Mouse (Mus musculus): ENCODE measurements at regions not wholly inside any gene's neighbourhood (a gene's known extent, or its start where the extent isn't known, plus 50 kb on each side); places are given as distances from the start of the nearest gene placed in this dataset.
A peak's percentile ranks its signal among the peaks of the same experiment; 100 is the strongest.

DNA sequence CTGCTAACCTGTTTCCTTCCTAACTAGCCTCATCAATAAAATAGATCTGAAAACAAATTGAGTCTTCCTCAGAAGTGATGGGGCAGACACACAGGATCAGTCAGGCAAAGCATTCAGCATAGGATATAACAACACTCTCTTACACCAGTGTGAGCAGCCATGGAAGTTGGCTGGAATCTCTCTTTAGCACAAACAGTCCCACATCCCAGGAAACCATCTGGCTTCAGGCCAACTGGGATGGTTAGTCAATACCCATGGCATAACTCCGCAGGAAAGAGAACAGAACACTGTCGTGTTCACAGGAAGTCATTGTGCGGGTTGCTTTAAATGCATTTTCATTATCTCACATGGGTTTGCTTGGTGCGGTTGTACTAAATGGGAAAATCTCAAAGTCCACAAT, 256.2 kb upstream of the Rag2 start:
- DNase-seq (ENCODE audit: low spot score) = no peak

DNA sequence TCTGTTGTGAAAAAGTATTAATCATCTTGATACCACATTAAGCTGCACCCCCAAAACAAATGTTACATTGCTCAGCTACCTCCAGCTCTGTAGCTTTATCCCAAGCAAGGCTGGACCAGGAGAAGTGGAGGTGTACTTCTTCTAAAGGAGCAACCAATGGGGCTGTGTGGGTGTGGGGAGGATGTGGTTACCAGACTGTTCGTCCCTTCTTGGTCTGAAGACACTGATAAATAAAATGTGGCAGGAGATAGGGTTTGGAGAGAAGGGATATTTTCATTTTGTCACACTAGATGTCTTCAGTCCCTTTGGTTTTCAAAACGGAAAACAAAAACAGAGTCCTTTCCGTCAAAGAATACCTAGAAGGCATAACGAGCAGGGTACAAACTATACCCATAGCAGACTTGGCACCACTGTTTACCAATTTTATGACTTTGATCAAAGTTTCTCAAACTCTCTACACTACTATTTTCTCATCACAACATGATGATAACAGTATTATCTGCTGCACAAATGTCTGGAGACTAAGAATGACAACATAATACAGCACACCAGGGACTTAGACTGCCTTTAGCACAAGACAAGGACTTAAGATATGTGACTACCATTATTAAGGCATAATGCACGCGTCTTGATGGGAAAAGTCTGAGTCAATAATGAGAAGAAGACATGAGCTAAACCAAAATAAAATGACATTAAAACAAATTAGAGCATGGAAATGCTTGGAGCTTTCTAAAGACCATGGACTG, 253.4 kb upstream of the Rag2 start:
- no peak for DNase-seq (ENCODE audit: low spot score)

DNA sequence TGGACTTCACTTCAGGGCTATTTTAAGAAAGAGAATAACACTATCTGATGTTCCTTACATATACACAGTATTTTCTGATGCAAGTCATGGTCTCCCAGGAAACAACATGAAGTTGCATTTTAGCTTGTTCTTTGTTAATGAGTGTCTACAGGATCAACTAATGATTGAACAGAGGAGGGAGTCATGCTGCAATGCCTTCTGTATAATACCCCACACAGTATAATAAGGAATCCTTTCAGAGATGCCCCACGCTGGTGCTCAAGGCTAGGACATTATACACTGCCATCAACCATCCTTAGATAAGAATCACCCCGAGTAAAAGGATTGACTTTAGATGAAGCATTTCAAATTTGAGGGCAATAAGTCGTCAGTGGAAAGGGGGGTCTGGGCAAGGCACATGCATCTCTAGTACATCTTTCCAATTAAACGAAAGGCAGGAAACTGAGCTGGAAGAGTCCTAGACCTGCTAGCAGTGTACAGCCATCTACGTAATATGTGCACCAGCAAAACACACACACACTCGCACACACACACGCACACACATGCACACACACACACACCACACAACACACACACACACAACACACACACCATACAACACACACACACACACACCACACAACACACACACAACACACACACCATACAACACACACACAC, 252.6 kb upstream of the Rag2 start:
- DNase-seq (ENCODE audit: low spot score) = no peak

DNA sequence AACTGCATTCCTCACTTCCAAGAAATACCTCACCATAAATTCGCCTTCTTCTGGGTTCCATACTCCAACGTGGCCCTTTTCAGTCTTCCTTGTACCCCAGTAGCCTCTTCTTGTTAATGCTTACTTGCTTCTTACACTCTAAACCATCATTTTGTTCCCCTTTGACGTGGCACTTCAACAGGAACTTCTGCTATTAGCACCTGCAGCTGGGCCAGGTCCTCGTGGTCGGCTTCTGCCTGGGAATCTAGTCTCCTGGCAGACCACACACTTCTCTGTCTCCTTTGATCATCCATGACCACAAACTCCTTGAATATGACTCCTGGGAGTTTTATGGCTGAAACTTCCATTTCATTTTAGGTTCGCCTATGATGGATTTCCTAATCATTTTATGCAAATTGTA, 243.9 kb upstream of the Rag2 start:
- DNase-seq (ENCODE audit: low spot score) = no peak

DNA sequence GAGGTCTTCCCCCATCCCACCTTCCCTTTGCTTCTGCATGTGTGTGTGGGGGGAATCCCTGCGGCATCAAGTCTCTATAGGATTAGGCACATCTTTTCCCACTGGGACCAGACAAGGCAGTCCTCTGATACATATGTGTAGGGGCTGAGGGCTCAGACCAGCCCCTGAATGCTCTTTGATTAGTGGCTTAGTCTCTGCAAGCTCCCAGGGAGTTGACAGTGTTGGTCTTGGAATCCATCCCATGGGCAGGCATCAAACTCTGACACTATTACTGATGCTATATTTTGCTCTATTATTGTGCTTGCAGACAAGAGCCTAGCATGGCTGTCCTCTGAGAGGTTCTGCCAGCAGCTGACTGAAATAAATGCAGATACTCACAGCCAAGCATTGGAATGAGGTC, 209.5 kb upstream of the Rag2 start:
- no peak for DNase-seq (ENCODE audit: low spot score)

- DNase-seq (ENCODE audit: low spot score) = no peak
These were observed 207.8 kb upstream of the Rag2 start for GRCm38 (mm10) chr2:101416702-101417101.

GRCm38 (mm10) chr2:101433141-101433895, 191.2 kb upstream of the Rag2 start:
- no peak for DNase-seq (ENCODE audit: low spot score)

GRCm38 (mm10) chr2:101440231-101440630, 184.3 kb upstream of the Rag2 start:
- no peak for DNase-seq (ENCODE audit: low spot score)

- DNase-seq (ENCODE audit: low spot score) = no peak
These were observed 183.4 kb upstream of the Rag2 start for GRCm38 (mm10) chr2:101441081-101441630.

DNA sequence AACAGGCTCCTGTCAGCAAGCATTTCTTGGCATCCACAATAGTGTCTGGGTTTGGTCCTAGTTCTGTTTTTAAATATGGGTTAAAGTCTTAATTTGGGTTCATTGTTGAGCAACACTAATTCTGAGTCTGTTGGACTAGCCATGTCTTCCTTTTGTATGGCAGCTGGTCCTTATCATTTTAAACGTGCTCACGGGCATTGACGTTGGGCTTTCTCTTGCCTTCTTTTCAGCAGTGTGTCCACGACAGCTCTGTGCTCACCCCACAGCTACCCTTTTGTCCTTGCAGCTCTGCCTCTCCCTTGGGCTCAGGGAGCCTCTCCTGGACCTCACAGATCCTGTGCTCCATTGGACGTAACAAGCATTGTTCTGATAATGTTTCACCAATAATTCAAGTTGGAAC, 168.9 kb upstream of the Rag2 start:
- no peak for DNase-seq (ENCODE audit: low spot score)

DNA sequence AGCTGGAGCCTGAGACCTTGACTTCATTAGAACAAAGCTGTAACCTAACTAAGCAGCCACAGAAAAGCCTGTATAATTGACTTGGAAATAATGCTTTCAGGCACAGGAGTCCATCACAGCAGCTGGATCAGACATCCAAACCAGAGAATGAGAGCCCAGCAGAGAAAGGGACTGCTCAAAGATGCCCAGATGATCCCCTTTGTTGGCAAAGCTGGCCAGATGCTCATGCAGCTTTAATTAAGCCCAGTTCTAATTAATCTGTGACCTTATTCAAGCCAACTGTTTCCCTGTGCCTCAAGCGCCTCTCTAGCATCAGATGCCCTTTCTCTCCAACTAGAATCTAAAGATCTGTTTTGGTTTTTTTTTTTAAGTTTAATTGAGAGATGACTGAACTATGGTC, 165.6 kb upstream of the Rag2 start:
- peak; percentile 75 for DNase-seq (ENCODE audit: low spot score)

- DNase-seq (ENCODE audit: low spot score) = no peak
These were observed 162.1 kb upstream of the Rag2 start for GRCm38 (mm10) chr2:101462450-101462849.

DNA sequence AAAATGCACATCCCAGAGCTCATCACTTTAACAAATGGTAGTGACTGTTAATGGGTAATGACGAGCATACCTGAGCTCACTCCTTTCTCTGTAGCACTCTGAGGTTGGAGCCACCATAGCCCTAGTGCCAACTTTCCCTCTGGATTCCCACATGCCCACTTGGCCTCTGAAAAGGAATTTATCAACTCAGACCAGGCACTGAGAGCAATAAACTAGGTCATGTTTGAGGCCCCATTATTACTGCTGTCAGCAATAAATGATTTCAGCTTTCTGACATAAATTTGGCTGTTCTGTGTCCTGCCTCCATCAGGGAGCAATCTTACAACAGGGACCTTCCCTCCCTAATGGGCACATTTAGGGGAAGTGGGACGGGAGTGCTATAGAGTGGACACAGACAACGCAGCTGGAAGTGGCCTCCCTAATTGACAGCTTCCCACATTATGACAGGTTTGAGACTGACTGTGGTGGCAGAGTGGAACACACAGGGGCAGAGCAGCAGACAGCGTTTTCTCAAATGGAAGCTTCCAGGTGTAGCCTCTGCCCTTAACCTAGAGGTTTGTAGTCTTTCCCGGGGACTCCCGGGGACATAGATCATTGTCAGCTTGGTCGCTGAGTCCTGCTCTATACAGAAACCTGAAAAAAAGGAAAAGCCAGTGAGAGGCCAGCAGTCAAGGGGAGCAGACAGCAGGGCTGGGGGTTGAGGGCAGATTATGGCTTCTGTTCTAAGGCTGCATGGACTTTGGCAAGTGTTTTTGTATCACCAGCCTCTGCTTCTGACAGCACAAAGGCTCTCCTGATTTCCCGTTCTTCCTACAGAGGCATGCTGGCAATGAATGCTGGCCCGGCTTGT, 160.0 kb upstream of the Rag2 start:
- DNase-seq (ENCODE audit: low spot score) = peak; percentile 42

GRCm38 (mm10) chr2:101470569-101471100, 153.9 kb upstream of the Rag2 start:
- DNase-seq (ENCODE audit: low spot score) = no peak

- DNase-seq (ENCODE audit: low spot score) = peak; percentile 95
These were observed 151.9 kb upstream of the Rag2 start for GRCm38 (mm10) chr2:101472449-101473115.

- DNase-seq (ENCODE audit: low spot score) = no peak
These were observed 151.4 kb upstream of the Rag2 start for GRCm38 (mm10) chr2:101473116-101473485.

GRCm38 (mm10) chr2:101476862-101477261, 147.7 kb upstream of the Rag2 start:
- DNase-seq (ENCODE audit: low spot score) = no peak

DNA sequence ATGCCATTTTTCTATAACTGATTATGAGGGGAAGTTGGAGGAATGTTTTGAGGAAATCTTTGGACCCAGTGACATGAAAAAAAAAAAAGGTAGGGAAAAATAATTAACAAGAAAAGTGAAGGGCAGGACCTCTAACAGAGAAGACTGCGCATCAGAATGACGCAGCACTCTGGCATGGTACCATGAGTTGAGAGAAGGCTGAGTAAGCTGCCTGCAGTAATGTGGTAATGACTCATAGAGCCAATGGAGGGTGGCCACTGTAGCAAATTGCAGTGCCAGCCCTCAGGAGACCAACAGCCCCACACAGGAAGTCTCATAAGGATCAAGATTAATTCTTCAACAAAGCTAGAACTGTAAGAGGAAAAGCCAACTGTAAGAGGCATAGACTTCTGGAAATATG, 134.3 kb upstream of the Rag2 start:
- no peak for DNase-seq (ENCODE audit: low spot score)

DNA sequence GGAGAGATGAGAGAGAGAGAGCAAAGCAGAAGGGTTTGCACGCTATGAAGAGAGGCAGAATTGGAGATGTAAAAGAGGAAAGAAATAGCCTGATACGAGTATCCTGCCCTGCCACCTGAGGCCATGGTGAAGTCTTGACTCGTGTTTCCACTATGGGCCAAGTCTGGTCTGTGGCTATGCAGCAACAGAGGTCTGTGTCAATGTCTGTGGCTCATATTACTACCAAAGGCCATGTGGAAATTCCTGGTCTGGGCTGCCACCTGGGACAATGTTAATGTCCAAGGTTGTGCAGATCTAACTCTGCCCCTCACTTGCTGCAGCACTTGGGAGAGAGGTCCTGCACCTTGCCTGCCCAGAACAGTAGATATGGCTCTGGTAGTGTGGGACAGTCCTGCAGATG, 132.8 kb upstream of the Rag2 start:
- DNase-seq (ENCODE audit: low spot score) = no peak

GRCm38 (mm10) chr2:101508116-101508515, 116.4 kb upstream of the Rag2 start:
- no peak for DNase-seq (ENCODE audit: low spot score)
